Mouse (Mus musculus) E14TG2a.4 (cell line): ENCODE measurements at regions not wholly inside any gene's neighbourhood (a gene's known extent, or its start where the extent isn't known, plus 50 kb on each side); places are given as distances from the start of the nearest gene placed in this dataset.
A peak's percentile ranks its signal among the peaks of the same experiment; 100 is the strongest.

Source experiments
- H3K27me3 ChIP-seq: 2 replicates; pipeline ENCODE4 v1.6.1; 2014; ENCODE audit warnings: low read length, control low read depth; ENCODE audit not compliant: insufficient read depth
- H3K36me3 ChIP-seq: 2 replicates; pipeline ENCODE4 v1.6.1; 2014; ENCODE audit warnings: low read length, control low read depth; ENCODE audit not compliant: insufficient read depth
- H3K4me1 ChIP-seq: replicated peaks from 2 replicates; pipeline ENCODE4 v1.6.1; 2014; ENCODE audit warnings: low read depth, low read length, control low read depth
- H3K4me3 ChIP-seq: replicated peaks from 2 replicates; pipeline ENCODE4 v1.5.1; 2014; ENCODE audit warnings: mild to moderate bottlenecking, low read length
- H3K9me3 ChIP-seq: 2 replicates; pipeline ENCODE4 v1.6.1; 2014; ENCODE audit warnings: low read length, control low read depth
- CTCF ChIP-seq: conservative IDR thresholded peaks from 2 replicates; pipeline ENCODE4 v1.5.1; 2014; ENCODE audit warnings: low read length
- NANOG ChIP-seq: IDR thresholded peaks from 2 replicates; pipeline ENCODE4 v1.6.1; 2014; ENCODE audit warnings: borderline replicate concordance, low read length, mixed read lengths
- POU5F1 ChIP-seq: IDR thresholded peaks from 2 replicates; pipeline ENCODE4 v1.6.1; 2014; ENCODE audit warnings: low read length, borderline replicate concordance

DNA sequence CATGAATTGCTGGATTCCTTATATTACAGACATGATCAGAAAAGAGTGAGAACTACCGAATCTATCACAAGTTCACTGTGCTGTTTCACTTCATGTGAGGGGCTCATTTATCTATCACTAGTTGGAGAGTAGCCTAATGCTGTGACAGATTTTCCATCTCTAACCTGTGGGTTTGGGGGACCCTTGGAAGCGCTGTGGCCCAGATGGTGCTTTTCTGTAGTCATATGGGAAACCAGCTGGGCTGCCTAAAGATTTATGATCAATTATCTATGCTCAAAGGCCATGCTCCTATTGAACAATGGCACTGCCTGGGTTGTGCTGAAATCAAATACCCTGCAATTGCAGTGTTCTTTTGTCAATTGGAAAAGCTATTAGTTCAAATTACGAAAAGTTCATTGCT, 723.2 kb downstream of the Fat4 start:
- Histone ChIP-seq H3K9me3 (peaks cover 4% of the 10 kb centered on the region; the same call in 1 of the 2 replicates), H3K36me3 (no peaks in the 10 kb centered on the region), H3K4me1 (no peaks in the 10 kb centered on the region), H3K27me3 (no peaks in the 10 kb centered on the region), H3K4me3 (no peak overlapping the region)
- TF ChIP-seq CTCF (no peak), POU5F1 (no peak), NANOG (no peak)

- Histone ChIP-seq H3K36me3 (no peaks in the 10 kb centered on the region), H3K4me1 (no peaks in the 10 kb centered on the region), H3K9me3 (peaks cover 4% of the 10 kb centered on the region; the same call in 1 of the 2 replicates), H3K4me3 (no peak overlapping the region), H3K27me3 (no peaks in the 10 kb centered on the region)
- TF ChIP-seq POU5F1 (no peak), NANOG (no peak), CTCF (no peak)
These were observed 725.7 kb downstream of the Fat4 start for GRCm38 (mm10) chr3:39612408-39612807.

GRCm38 (mm10) chr3:39637924-39638323, 751.2 kb downstream of the Fat4 start:
- H3K36me3 ChIP-seq = no peaks in the 10 kb centered on the region
- TF ChIP-seq CTCF (no peak), NANOG (no peak), POU5F1 (no peak)
- H3K4me1 ChIP-seq = no peaks in the 10 kb centered on the region
- H3K9me3 ChIP-seq = no peaks in the 10 kb centered on the region
- no peak overlapping the region for H3K4me3 ChIP-seq
- H3K27me3 ChIP-seq = no peaks in the 10 kb centered on the region

- H3K4me1 ChIP-seq = no peaks in the 10 kb centered on the region
- TF ChIP-seq NANOG (no peak), POU5F1 (no peak), CTCF (no peak)
- H3K36me3 ChIP-seq = no peaks in the 10 kb centered on the region
- H3K27me3 ChIP-seq = no peaks in the 10 kb centered on the region
- H3K4me3 ChIP-seq = no peak overlapping the region
- no peaks in the 10 kb centered on the region for H3K9me3 ChIP-seq
These were observed 756.5 kb downstream of the Fat4 start for GRCm38 (mm10) chr3:39643194-39643593.

- no peaks in the 10 kb centered on the region for H3K4me1 ChIP-seq
- H3K36me3 ChIP-seq = no peaks in the 10 kb centered on the region
- H3K27me3 ChIP-seq = no peaks in the 10 kb centered on the region
- H3K4me3 ChIP-seq = no peak overlapping the region
- no peak for TF ChIP-seq NANOG
- no peak for TF ChIP-seq CTCF
- no peak for TF ChIP-seq POU5F1
- peaks cover 34% of the 10 kb centered on the region for H3K9me3 ChIP-seq
These were observed 780.1 kb downstream of the Fat4 start for GRCm38 (mm10) chr3:39666817-39667216.

DNA sequence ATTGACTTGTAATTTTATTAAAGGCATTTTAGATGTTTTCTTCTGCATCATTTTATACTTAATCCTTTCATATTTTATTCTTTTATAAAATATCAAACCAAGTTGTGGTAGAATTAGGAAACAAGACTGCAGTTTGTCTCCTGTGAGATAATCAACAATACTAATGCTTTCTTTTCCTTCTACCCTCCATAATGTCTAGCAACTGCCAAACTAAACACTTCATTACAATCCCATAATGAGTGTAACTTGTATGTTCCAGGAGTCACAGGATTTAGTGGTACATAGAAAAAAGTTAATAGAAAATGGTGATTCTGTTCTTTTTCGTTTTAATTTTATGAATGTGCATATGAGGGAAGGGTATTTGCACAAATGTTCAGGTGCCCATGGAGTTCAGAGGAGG, 782.4 kb downstream of the Fat4 start:
- TF ChIP-seq NANOG = no peak
- TF ChIP-seq POU5F1 = no peak
- TF ChIP-seq CTCF = no peak
- Histone ChIP-seq H3K4me1 (no peaks in the 10 kb centered on the region), H3K36me3 (no peaks in the 10 kb centered on the region), H3K4me3 (no peak overlapping the region), H3K9me3 (peaks cover 16% of the 10 kb centered on the region; the same call in 1 of the 2 replicates), H3K27me3 (no peaks in the 10 kb centered on the region)

GRCm38 (mm10) chr3:39673997-39674396, 787.3 kb downstream of the Fat4 start:
- H3K9me3 ChIP-seq = peaks cover 28% of the 10 kb centered on the region
- no peaks in the 10 kb centered on the region for H3K27me3 ChIP-seq
- no peaks in the 10 kb centered on the region for H3K4me1 ChIP-seq
- H3K4me3 ChIP-seq = no peak overlapping the region
- no peaks in the 10 kb centered on the region for H3K36me3 ChIP-seq
- no peak for TF ChIP-seq POU5F1
- no peak for TF ChIP-seq CTCF
- TF ChIP-seq NANOG = no peak

DNA sequence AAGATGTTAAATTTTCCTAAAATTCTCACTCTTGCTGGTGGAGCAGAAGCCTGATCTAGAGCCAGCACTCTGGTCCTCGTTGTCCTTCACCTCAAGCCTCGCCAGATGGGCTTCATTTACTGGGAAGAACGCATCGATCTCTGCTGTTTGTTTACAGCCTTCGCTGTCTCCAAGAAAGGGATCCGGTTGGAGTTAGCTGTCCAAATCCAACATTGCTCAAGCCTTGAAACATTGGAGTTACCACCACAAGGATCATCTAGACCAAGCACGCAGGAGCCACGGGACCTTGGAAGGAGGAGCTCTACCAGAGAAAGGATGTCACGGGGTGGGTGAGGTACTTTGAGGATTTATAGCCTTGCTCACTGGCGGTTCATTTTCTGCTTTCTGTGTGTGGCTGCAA, 788.2 kb downstream of the Fat4 start:
- H3K4me1 ChIP-seq = no peaks in the 10 kb centered on the region
- peaks cover 37% of the 10 kb centered on the region for H3K9me3 ChIP-seq
- H3K27me3 ChIP-seq = no peaks in the 10 kb centered on the region
- no peak overlapping the region for H3K4me3 ChIP-seq
- no peaks in the 10 kb centered on the region for H3K36me3 ChIP-seq
- TF ChIP-seq NANOG (no peak), CTCF (no peak), POU5F1 (no peak)

DNA sequence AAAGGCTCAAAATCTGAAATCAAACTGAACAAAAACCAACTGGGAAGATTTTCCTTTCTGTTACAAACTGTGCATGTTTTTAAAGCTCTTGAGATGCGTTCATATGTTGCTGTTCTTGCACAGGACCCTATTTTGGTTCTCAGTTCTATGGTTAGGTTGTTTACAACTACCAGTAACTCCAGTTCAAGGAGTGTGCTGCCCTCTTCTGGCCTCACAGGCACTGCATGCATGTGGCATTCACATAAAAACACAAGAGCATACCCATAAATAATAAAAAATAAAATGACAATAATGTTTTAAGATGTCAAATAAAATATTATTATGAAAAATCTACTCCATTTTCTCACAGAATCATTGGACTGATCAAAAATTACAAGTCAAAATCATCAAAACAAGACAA, 818.9 kb downstream of the Fat4 start:
- H3K4me1 ChIP-seq = no peaks in the 10 kb centered on the region
- TF ChIP-seq NANOG (no peak), CTCF (peak; percentile 49; the same call in 1 of the 2 replicates), POU5F1 (no peak)
- no peaks in the 10 kb centered on the region for H3K9me3 ChIP-seq
- no peak overlapping the region for H3K4me3 ChIP-seq
- H3K27me3 ChIP-seq = no peaks in the 10 kb centered on the region
- H3K36me3 ChIP-seq = no peaks in the 10 kb centered on the region
